Mouse (Mus musculus): Measurements from ENCODE around the gene Phb2.
"Not testable (repeated sequence)": the region's sequence is repeated elsewhere in the genome, so short reads cannot be mapped to it uniquely, and the experiment has no call there.

The Phb2 gene

DNA sequence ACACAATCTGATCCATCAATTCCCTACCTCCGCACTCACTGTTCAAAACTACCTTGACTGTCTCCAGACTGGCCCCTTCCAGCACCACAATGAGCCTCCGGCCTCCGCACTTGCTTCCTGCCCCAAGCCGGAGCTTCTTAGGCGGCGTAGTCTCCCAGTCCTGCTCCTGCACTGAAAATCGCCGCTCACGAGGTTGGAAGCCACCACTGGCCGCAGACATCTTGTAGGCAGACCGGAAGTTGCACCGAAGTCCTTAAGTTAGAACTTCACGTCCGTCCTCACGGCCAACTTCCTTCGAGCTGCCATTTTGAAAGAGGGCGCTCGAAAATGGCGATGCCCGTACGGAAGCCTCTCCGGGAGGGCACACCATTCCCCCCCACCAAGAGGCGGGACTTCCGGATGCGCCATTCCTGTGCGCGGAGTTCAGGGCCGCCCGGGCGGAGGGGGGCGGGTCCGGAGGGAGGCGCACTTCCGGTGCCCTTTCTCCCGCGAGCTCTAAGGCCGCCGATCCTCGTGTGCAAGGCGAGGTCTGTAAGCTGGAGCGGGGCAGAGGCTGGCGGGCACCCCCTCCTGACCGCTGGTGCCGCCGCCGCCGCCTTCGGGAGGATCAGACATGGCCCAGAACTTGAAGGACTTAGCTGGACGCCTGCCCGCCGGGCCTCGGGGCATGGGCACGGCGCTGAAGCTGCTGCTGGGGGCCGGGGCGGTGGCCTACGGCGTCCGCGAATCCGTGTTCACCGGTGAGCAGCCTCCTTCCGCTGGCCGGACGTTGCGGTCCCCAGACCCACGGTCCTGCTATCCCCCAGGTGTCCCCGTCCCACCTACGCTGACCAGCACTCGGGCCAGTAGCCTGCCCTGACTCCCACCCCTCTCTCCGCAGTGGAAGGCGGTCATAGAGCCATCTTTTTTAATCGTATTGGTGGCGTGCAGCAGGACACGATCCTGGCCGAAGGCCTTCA is at the start of gene Phb2, which contains the start of gene Emg1:
Gene Phb2 (plus strand): TSS at position 513 of the 959 bp plus-strand sequence.
Gene Emg1 (minus strand): TSS at position 355 of the 959 bp plus-strand sequence.
- DNase-seq (ENCODE audit: low spot score) = peak; percentile 89

DNA sequence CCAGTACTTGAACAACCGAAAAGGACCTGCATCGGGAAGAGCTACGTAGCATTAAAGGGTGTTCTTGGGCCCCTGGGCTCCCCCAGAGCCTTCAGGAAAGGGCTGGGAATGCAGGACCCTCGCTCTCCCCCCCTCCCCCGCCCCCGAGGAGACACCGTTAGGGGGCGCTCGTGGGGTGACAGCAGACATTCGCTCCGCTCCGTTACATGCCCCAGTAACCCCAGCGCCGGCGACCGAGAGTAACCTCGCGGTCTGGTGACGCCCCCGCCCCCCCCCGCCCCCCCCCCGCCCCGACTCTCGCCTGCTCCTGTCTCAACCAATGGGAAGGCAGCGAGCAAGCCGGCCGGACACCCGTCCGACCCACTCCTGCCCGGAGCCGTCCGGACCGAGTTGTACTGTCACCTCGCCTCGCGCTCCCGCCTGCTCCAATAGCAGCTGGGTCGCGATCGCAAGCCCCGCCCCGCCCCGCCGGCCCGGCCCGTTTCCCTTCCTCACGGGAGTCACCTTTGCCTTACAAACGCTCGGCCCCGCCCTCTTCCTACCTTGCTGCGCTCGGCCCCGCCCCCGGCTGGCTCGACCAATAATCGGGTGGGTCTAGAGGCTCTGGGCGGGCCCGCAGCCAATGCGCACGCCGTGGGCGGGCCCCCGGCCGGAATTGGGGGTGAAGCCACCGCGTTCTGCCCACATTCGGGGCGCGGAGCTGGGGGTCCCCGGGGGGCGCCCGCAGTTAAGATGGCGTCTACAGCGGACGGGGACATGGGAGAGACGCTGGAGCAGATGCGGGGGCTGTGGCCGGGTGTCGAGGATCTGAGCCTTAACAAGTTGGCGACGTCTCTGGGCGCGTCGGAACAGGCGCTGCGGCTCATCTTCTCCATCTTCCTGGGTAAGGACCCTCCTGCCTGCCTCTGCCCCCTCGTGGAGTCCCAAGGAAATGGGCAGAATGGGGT is 49.4 kb upstream of the Phb2 start, which contains the start of gene Lpcat3:
Gene Lpcat3 (plus strand): TSS at position 551 of the 947 bp plus-strand sequence.
- DNase-seq (ENCODE audit: low spot score) = peak; percentile 96

DNA sequence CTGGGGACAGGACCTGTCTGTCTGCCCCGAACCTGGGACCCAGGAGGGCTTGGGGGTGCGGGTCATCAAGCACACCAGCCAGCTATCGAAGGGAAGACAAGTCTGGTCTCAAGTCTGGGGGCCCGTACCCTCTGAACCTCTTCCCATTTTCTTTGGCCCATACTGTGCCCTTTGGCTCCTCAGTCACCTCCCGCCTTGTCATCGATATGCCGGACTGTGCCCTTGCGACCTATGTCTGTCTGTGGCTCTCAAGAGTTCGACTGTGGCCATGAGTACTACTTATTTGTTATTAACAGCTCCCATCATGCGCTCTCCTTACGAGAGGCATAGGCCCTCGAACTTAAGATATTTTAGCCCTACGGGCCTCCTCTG is 48.7 kb upstream of the Phb2 start:
- DNase-seq (ENCODE audit: low spot score) = no peak

DNA sequence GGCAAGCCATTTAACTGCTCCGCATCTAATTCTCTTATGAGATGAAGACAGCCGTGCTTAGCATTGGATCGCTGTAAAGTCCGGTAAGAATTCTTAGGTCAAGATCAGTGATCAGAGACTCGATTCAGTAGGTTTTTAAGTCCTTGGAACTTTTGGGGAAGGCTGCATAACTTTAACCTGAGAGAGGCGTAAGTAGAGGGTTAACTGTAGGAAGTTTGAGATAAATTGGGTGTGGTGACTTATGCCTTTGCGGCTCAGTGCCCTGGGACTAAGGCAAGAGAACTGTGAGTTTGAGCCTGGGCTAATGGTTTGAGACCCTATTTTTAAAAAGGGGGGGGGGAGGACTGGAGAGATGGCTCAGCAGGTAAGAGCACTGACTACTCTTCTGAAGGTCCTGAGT is 47.9 kb upstream of the Phb2 start:
- no peak for DNase-seq (ENCODE audit: low spot score)

DNA sequence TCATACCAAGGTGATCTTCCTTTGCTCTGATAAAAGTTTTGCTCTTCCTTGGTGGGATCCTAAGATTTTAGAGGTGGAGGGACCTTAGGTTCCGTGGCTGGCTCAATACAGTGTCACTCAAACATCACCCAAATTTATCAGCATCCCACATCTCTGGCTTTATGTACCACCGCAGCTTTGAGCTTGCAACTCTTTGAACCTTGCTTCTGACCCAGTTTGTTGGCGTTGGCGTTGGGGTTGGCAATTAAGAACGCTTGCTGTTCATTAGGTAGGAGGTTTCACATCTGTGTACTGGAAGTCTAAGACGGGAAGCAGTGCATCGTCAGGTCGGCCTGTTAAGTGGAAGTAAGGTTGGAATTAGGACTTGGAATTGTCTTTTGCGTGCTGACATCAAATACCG is 47.1 kb upstream of the Phb2 start:
- no peak for DNase-seq (ENCODE audit: low spot score)

DNA sequence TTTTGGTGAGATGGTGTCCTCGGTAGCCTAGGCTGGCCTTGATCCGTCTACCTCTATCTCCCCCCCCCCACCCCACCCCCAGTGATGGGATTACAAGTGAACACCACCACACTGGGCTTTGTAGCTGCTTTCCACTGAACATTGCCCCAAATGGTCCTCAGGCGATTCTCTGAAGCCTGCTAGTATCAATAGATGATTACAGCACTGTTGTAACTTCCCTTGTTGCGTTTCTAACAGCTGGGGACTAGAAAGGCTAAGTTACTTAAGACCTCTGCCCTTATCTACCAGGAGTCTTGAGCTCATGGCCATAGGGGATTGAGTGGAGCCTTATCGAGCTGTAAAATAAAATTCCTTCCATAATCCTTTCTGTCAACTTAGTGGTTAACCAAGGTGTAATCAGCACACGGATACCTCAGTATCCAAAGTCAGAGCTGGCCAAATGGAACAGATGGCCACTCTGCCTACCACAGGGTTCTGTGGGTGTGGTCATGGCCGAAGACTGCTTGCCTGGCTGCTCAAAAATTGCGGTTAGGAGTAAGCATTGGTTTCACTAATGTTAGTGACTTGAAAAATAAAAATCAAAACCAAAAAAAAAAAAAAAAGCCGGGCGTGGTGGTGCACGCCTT is 42.8 kb upstream of the Phb2 start:
- no peak for DNase-seq (ENCODE audit: low spot score)

DNA sequence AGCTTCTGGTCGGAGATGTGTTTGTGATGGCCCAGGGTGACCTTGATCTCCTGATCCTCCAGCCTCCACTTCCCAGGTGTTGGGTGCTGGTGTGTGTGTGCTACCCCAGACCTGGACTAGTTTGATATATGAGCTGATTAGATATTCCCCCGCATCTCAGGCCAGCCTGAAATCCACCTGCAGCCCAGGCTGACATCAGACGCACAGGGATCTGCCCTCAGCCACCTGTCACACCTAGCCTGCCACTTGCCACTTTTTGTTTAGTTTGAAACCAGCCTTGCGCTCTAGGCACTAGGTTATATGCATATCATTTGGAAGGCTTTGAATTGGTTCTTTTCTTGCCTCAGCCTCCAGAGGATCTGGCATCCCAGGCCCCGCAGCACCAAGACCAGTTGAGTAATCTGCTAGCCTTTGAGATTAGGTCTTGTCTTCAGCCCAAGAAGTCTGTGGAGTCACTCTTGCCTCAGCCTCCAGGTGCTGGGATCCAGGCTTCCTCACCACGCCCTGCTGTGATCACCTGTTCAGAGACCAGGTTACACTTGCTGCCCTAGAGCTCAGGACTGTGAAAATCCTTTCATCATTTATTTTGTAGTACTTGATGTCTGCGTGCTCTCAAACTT is 41.7 kb upstream of the Phb2 start:
- DNase-seq (ENCODE audit: low spot score) = no peak

DNA sequence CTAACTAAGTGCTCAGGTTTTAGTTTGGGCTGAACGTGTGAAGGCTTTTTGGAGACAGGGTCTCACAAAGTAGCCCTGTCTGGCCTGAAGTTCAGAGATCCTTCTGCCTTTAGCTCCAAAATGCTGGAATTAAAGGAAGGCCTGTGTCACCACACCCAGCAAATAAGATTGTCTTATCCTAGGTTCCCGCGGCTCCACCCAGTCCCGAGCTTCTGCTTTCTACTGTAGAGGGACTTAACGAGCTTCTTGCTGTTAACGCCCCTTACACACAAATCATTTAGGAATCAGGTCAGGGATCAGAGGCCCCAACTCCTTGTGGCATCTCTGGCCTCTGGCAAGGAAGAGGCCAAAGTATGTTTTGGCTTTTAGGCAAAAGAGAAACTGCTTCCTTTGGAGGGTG is 40.0 kb upstream of the Phb2 start:
- no peak for DNase-seq (ENCODE audit: low spot score)

DNA sequence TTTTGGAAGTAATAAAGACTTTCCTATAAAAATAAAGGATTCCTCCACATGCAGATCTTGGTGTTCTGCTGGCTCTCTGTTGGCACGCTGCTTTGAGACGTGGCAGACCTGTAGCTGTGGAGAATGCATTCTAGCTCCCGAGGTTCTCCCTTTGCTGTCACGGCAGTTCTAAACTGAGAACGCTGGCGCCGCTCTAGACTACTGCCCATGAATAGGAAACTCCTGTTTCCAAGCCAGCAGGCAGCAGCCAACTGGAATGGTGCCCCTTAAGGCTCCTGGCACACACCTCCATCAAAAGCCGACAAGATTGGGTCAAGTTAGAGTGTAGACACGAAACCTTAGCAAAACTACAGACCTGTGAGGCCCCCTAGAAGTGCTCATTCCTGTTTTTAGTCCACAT is 38.5 kb upstream of the Phb2 start:
- no peak for DNase-seq (ENCODE audit: low spot score)

DNA sequence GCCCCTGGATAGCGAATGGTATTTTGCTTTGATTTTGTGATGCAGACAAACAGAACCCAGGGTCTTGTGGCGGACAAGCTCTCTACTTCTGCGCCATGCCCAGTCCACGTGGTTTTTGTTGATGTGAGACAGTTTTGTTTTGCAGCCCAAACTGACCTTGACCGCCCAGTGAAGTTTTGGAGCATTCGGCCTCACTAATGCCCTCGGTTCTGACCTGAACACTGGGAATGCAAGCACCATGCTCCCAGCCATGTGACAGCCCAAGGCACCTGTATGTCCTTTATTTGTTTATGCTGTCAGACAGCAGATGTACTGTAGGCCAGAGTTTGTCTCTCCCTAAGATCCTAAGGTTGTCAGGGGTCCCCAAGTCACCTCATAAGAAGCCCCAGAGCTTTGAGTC is 37.5 kb upstream of the Phb2 start:
- no peak for DNase-seq (ENCODE audit: low spot score)

DNA sequence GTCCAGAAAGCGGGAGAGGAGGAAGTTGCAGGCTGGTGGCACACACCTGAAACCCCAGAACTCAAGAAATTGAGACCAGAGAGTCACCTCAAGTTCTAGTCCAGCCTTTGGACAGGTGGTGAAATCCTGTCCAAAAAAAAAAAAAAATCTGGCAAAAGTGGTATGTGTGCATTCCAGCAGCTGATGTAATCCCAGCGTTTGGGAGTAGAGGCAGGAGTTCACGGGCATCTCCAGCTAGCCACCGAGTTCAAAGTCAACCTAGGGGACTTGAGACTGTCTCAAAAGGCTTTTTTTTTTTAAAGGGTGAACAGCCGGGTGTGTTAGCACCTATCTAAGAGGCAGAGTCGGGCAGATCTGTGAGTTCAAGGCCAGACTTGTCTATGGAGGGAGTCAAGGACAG is 36.0 kb upstream of the Phb2 start:
- DNase-seq (ENCODE audit: low spot score) = no peak

DNA sequence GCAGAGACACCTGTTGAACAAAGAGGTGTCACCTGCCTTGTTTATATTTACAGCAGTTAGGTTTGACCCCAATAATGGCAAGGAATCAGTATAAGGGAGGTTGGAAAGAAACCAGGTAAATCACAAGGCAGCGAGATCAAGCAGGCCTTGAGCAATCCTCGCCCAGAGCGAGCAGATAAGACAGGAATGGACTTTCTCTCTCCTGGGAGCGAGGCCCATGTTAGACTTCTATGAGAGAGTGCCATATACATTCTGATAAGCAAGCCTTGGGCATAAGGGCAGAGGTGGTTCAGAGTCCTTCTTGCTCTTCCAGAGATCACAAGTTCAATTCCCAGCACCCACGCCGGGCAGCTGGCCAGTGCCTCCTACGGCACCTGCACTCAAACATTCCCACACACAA is 33.4 kb upstream of the Phb2 start:
- DNase-seq (ENCODE audit: low spot score) = no peak

DNA sequence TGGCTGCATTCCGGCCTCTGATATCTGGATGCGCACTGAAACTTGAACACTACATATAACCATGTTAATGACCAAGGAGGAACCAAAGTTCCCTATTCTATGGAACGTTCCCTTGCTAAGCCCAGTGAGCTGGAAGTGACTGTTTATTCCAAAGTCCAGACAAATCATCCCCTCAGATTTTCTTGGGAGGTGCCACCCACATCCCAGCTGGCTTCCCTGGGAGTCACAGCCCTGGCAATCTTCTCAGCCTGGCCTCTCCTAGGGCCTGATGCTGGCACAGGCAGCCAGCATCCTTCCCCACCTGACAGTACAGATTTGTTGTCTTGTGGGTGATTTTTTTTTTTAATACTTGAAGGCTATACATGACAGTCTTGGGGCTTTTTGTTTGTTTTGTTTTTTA is 32.6 kb upstream of the Phb2 start:
- DNase-seq (ENCODE audit: low spot score) = no peak

DNA sequence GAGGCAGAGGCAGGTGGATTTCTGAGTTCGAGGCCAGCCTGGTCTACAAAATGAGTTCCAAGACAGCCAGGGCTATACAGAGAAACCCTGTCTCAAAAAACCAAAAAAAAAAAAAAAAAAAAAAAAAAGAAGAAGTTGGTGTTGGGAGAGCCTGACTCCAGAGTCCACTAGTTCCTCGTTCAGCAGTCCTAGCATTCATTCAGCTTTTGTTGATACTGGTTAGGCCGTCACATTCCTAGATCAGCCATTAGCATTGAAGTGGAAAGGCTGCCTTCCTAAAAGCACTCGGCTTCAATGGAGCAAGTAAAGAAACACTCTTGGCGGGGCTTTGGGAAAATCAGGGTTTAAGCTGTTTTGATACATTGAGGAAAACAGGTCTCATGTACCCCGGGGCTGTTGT is 29.8 kb upstream of the Phb2 start:
- DNase-seq (ENCODE audit: low spot score) = not testable (repeated sequence)

DNA sequence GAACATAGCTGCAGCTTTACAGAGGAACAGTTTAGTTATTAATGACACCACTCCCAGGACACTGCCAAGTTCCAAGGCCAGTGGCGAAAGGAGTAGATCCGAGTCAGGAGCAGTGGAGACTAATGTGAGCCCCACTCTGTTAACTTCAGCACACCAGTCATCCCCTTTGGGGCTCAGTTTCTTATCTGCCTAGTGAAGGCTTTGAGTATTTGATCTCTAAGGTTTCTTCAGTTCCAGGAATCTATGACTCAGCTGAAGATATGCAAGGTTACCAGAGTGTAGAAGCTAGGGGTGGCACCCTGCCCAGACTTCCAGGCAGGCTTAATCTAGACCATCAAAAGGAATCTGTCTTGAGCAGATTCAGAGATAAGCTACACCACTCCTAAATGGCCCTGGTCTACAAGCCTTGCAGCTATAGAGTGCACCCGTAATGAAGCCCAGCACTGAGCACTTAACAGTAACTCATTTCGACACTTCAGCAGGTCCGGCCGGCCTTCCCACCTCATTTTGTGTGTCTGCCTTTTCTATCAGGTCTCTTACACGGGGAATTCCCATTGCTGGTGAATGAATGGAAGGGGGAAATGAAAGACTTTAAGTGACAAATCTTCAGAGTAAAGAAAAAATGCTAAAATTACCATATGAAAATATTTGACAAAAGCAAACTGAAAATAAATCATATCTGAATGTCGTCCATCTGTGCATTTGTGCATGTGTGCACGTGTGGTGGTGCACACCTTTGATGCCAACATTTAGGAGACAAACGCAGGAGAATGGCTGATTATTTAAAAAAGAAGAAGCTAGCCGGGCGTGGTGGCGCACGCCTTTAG is 28.3 kb upstream of the Phb2 start:
- DNase-seq (ENCODE audit: low spot score) = no peak

DNA sequence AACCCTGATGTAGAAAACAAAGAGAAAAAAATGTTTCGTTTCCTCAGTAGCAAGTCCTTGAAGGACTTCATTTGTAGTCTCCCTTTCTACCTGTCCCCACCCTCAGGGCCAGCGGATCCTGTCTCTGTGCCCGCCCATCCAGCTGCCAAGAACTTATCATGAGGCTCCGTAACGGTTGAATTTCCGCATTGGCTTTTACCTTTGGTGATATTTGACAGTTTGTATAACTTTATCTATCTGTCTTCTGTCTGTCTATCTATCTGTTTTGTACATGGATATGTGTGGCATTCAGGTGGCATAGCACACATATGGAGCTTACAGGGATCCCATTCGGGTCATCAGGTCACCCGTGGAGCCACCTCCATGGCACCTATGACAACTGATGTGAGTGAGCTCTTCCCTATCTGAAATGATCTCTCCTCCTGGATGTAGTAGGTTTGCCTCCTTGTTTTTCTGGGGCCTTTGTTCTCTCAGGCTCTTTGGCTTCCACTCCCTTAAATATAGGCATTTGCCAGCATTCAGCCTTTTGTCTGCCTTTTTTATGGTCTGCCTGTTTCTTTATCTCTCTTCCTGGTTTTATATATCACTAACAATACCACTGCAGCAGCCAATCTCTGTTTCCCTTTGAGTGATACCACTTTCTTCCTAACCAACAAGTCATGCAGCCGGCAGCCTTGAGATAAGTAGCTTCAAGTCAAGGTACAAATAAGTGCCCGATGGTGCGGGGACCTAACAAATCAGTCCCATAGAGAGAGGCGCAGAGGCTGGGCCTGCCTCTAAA is 26.3 kb upstream of the Phb2 start:
- DNase-seq (ENCODE audit: low spot score) = no peak

DNA sequence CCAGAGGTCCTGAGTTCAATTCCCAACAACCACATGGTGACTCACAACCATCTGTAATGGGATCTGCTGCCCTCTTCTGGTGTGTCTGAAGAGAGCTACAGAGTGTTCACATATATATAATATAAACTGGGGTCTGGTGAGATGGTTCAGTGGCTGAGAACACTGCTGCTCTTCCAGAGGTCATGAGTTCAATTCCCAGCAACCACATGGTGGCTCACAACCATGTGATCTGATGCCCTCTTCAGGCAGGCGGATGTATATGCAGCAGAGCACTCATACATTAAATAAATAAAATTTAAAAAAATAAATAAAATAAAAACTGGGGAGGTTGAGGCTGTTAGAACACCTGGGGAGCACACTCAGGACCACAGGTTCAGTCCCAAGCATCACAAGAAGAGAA is 25.5 kb upstream of the Phb2 start:
- not testable (repeated sequence) for DNase-seq (ENCODE audit: low spot score)

DNA sequence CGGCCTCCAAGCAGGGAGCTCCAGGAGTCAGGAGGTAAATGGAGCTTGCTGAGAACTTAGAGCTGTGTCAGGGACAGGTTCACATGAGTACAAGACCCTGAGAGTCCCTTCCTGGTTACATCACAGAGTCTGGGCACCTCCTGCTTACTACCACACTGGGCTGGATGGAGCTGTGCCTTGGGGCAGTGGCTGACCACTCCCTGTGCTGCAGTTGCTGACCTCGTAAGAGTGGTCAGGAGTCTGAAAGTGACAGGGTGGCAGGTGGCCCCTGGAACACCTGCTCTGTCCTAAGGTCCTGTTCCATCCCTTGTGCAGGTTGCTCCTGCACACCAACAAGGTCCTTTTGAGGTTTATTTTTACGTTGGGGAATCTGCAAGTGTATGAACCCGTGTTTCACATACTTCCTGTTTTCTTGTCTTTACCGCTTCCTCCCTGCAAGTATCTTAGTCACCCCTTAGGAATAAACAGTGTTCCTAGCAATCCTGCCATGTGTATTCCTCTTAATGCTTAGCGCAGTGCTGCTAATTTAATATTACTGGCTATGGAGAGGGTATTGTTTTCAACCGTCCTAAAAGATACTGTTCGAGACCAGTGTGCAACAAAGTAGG is 23.9 kb upstream of the Phb2 start:
- no peak for DNase-seq (ENCODE audit: low spot score)

DNA sequence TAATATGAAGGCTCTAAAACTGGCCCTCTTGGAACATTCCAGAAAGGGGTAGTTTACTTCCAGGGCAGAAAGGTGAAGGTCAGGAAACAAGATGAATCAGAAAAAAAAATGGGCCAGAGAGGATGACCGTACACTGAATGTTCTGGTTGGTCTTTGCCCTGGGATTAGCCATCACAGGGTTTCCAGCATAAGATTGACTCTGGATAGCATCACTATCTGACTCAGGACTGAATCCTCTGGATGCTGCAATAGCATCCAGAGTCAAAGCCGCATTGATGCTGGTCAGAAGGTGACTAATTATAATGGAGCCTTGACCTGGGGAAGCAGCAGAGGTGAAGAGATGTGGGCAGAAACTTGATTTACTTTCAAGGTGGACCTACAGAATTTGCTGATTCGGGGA is 23.1 kb upstream of the Phb2 start:
- no peak for DNase-seq (ENCODE audit: low spot score)

DNA sequence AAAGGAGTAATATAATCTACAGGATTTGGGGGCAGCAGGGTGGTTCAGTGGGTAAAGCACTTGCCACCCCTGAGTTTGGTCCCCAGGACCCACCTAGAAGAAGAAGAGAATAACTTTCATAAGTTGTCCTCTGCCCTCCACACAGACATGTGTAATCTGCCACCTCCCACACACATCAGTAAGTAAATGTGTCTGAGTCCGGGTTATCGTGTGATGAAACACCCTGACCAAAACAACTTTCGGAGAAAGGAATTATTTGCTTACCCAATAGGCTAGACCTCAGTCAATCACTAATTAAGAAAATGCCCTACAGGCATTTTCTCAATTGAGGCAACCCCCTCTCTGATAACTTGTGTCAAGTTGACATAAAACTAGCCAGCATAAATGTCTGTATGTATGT is 21.6 kb upstream of the Phb2 start:
- DNase-seq (ENCODE audit: low spot score) = no peak
